Mouse (Mus musculus) fat pad, adult 2 months (tissue): ENCODE results near the gene Vegfa.

ENCODE experiments used
- DNase-seq: peaks from one replicate; pipeline ENCODE4 v3.0.0-alpha.2; 2011; ENCODE audit warnings: low read depth, low spot score; ENCODE audit errors: extremely low read depth

Gene Vegfa

GRCm38 (mm10) chr17:46051356-46051755 lies 19.2 kb upstream of the Vegfa start:
- no peak for DNase-seq

- DNase-seq = no peak
Observed at GRCm38 (mm10) chr17:46049567-46049966, 17.4 kb upstream of the Vegfa start.

DNA sequence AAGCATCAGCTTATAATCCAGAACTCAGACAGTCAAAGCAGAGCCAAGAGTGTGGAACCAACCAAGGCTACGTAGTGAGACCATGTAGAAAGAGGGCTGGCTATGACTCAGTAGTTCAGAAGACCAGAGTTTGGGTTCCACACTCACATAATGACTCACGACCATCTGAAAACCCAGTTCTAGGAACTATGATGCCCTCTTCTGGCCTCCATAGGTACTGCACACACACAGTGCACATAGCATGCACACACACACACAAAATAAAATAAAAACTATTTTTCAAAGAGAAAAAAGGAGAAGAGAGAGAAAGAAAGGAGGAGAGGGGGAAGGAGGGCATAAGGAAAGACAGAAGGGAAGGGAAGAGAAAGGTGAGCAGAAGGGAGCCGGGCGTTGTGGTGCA lies 16.0 kb upstream of the Vegfa start:
- no peak for DNase-seq

DNA sequence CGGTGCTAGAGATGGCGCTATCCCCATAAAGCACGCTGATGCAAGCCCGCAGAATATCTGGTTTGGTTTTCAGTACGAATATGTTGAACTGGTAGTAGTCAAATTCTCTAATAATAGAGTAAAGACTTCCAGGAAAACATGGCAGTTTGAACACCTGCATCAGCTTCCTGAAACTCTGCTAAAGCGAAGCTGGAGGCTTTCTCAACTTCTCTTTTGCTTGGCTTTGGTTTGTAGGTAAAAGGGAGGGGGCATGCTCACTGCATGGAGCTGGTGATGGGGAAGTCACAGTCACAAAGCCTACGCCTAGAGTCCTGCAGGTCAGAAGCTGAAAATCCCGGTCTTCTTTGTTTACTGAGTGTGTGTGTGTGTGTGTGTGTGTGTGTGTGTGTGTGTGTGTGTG lies 13.6 kb upstream of the Vegfa start:
- DNase-seq = no peak

- DNase-seq = no peak
Observed at GRCm38 (mm10) chr17:46044953-46045352, 12.8 kb upstream of the Vegfa start.

DNA sequence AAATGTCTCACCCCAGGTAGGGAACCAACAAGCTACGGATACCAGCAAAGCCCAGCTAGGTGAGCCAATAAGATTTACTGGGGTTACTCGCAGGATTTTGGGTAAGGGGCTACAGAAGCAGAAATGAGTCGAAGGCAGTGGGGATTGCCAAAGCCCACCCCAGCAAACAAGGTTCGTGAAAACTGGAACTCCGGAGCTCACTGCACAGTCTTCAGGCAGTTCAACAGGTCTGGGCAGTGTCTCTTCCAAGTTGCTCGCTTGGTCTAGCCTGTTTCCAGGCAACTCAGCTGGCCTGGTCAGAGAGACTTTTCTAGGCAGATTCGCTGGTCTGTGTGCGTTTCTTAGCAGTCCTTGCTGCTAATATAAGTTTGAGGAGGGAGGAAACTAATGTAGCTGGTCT lies 10.0 kb upstream of the Vegfa start:
- peak; percentile 70 for DNase-seq

DNA sequence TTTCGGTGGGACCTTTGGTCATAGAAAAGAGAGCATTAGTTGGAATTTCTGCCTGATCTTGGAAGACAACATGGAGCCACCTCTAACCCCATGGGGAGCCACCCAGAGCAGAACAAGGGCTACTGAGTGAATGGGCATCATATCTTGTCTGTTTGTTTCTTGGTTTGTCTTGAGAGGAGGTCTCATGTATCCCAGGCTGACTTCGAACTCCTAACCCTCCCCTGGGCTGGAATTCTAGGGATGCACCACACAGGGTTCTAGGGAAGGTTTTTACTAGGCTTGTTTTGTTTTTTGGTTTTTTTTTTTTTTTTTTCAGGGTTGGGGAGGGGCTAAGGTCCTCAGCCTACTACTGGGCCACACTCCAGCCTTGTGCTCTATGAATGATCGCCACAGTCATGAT lies 9.5 kb upstream of the Vegfa start:
- no peak for DNase-seq

GRCm38 (mm10) chr17:46041223-46041622 lies 9.1 kb upstream of the Vegfa start:
- no peak for DNase-seq

DNA sequence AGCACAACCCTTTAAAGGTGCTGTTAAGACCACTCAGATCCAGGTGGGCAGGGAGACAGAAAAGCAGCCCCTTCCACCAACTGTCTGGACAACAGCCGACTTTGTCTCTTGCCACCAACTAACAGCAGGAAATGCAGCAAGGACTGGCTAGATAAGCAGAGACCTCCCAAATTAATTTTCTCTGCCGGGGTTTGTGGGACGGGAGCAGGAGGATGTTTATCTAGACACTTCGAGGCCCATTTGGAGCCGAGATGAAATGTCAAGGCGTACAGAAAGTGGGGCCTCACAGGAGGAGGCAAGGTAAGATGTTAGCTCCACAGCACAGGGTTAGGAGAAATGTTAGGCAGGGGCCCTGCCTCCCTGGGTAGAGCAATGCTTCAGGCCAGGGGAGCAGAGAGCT lies 8.4 kb upstream of the Vegfa start:
- no peak for DNase-seq

DNA sequence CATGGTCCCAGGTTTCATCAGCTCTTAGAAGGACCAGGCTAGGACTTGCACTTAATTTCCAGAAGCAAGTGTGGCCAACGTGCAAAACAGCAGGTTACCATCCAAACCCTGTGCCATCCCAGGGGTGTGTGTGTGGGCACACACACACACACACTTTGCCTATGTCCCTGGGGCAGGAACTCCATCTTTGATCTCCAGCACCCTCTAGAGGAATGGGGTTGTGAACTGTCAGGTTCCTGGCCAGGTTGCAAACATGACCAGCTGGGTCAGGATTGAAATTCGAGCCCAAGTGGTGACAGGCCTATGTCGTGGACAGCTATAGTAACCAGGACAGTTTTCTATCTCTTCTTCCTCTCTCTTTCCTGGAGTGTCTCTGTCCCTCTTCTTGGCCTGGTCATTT lies 6.7 kb upstream of the Vegfa start:
- DNase-seq = no peak

GRCm38 (mm10) chr17:46036400-46036799 lies 4.2 kb upstream of the Vegfa start:
- DNase-seq = no peak

DNA sequence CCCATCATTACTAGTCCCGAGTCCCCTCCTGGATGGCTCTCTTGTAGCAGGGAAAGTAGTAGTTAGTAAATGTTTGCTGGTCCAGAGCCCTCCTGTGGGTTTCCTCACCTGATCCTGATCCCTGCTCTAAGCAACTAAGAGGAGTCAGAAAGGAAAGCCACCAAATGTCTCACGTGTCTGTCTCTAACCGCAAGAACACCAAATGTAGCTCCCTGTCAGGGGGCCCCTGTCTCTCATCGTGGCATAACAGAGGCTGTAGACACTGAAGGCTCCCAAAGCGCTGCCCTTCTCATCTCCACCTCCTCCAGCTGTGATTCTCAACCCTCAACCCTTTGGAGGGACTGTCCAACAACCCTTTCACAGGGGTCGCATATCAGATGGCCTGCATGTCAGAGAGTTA lies 1.9 kb upstream of the Vegfa start:
- no peak for DNase-seq

- no peak for DNase-seq
Observed at GRCm38 (mm10) chr17:46033607-46034006, 1.4 kb upstream of the Vegfa start.

DNA sequence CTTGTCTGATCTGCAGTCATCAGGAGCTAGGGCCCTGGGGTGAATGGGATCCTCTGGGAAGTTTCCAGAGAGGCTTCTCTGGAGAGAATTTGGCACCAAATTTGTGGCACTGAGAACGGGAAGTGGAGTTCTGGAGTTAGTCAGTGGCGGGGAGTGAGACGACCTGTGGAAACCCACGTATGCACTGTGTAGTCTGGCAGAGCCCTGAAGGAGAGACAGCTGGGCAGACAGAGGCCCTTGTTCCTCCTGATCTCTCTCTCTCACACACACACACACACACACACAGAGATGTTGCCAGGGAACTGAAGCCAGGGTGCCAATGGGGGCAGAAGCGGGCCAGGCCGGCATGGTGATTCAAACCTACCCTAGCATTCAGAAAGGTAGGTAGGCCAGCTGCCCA lies 953 bp upstream of the Vegfa start:
- no peak for DNase-seq

DNA sequence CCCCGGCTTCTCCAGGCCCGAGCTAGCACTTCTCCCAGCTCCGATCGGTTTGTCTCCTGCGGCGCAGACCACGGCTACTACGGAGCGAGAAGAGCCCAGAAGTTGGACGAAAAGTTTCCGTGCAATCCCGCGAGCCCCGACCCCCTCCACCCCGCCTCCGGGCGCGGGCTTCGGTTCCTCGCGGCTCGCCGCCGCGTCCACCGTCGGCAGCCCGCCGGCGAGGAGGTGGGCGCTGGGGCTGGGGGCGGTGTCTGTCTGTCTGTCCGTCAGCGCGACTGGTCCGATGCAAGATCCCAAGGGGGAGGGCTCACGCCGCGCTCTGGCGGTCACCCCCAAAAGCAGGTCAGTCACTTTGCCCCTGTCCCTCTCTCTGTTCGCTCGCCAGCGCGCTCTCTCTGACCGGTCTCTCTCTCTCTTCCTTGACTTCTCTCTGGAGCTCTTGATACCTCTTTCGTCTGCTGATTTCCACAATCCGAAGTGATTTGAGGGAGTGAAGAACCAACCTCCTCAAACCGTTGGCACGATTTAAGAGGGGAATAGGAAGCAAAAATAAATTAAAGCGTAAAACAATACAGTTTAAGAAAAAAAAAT lies 453 bp downstream of the Vegfa start:
- no peak for DNase-seq

DNA sequence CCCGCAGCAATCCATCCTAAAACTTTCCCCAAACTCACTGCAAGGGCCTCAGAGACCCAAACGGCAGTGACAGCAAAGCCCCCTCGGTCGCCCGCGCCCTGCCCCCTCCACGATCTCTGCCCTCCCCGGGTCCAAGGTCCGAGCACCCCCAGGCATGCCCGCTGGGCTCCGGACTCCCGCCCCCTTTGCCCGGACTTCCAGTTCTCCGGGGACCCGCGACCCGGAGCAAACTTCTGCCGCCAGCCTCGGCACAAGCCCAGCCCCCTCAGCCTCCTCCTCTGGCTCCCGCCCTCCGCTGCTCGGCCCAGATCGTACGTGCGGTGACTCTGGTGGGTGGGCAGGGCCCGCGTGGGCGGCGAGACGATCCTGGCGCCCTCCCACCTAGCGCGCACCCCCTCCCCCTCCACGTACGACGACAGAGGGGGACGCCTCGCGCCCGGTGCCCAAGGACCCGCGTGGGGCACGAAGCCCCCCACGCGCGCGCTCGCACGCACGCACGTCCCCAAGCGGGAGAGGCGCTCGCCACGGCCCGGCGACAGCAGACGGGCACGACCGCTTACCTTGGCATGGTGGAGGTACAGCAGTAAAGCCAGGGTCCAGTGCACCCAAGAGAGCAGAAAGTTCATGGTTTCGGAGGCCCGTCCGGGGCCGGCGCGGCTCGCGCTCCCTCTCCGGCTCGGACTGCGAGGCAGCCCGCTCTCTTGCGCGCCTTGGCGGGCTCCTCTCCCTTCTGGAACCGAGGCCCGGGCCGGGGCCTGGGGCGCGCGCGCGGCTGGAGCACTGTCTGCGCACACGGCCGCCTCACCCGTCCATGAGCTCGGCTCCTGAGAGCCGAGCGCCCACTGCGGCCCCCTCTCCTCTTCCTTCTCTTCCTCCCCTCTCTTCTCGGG lies 1.2 kb downstream of the Vegfa start:
- DNase-seq = no peak

DNA sequence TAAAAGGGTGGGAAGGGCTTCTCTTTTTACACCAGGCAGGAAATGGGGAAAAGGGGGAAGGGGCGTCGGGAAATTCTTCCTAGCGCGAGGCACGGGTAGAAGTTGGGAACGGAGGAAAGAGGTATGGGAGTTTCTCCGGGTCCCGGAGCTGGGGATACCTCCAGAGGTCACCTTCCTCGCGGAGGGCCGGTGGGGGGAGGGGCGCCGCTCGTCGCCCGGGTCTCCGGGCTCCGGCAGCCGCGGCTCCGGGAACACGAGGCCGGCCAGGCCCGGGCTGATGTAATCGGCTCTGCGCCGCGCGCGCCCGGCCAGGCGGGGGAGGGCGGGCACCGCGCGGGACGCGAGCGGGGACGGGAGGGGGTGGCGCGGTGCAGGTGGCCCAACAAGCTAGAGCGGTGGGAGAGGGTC lies 1.8 kb downstream of the Vegfa start:
- DNase-seq = no peak

GRCm38 (mm10) chr17:46029554-46030207 lies 2.5 kb downstream of the Vegfa start:
- DNase-seq = no peak

DNA sequence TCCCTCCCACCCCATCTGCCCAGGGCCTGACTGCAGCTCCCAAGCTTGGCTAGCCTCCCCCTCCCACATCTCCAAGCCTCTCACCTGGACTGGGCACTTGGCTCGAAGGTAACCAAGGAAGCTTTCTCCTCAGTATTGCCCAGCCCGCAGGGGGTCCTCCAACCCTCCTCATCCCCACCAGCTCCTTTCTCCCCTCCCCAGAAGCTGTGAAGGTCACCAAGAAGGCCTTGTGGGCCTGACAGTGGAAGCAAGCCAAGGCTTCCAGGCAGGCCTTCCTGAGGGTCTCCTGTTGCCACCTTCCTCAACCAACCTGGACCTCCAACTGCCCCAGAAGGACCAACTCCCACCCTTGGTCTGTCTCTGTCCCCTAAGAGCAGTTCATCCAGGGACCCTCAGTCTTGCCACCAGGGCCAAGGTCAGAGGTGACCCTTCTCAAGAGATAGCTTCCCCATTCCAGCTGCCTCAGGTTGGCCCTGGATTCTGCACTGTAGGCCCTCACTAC lies 3.1 kb downstream of the Vegfa start:
- no peak for DNase-seq

GRCm38 (mm10) chr17:46028210-46029051 lies 3.7 kb downstream of the Vegfa start:
- no peak for DNase-seq
